In genomic region chr11:95704970-95705330, GRCm38 (mm10) we compare ENCODE assay signal across 28 mouse cellular contexts. TPM values are rescaled to one million over a fixed set of nuclear protein-coding genes. Genes with fewer than 3 reads are reported as not detected.
DNase-seq lines count a peak whose midpoint lies in the region; ATAC-seq and TF ChIP-seq lines count a peak whose summit lies in the region.
"Had no signal": no experiment of that assay in that cellular context is flagged by ENCODE, and none has a peak within 500 bp of the region (broad histone marks: within the 10 kb centered on the region; RNA-seq: fewer than 3 reads in every experiment).

No protein-coding gene starts in this region.

- 0 out of 2 replicates have a peak, but pooled peaks cover 4% of the 10 kb centered on the region for H3K4me1 ChIP-seq in kidney, embryonic 15.5 days
- no peaks in the 10 kb centered on the region; the same call in 1 of the 2 replicates for H3K4me1 ChIP-seq in liver, adult 2 months (ENCODE audit: control insufficient read depth, insufficient read depth, low read length)
- peaks cover 10 to 17% of the 10 kb centered on the region in 2 experiments for H3K4me1 ChIP-seq in ES-E14 (ENCODE audit: control insufficient read depth in 2 of 2, insufficient read depth in 2 of 2, low read length in 2 of 2, poor library complexity in 1 of 2)
- H3K4me1 ChIP-seq: forebrain, embryonic 15.5 days; hindbrain, embryonic 13.5 days; midbrain, embryonic 13.5 days had no signal

- no peak for DNase-seq in kidney, postnatal 10 days
- DNase-seq in liver, adult 2 months (ENCODE audit: extremely low read depth, low read depth, low spot score), result no peak
- DNase-seq in liver (no peak), ES-E14 (ENCODE audit: low read depth, low spot score) (no peak)
- no peak for DNase-seq in T-cell, adult 2 months (ENCODE audit: low spot score)
- no peak for DNase-seq in heart, adult 9 months (ENCODE audit: low spot score in 2 of 2)
- DNase-seq: adrenal gland, postnatal 10 days; cerebellum, adult 11-12 months; cerebellum, adult 9-11 months; embryo, embryonic 11 days; heart, postnatal 4 days; kidney, adult 8-10 months; kidney, postnatal 36 days; liver, embryonic 13.5 days; lung, adult 18-20 months; lung, postnatal 4 days; thymus, adult 18-20 months; thymus, postnatal 25 days had no signal

- no peak for TF ChIP-seq POLR2A in liver, adult 2 months (IDR thresholded peaks at IDR 0.05; ENCODE audit: extremely low read depth, insufficient read depth, low read length)

- no peaks in the 10 kb centered on the region for H3K9me3 ChIP-seq in kidney, embryonic 15.5 days (replicated peaks)
- no peaks in the 10 kb centered on the region for H3K9me3 ChIP-seq in ES-E14 (ENCODE audit: control insufficient read depth, insufficient read depth, low read depth, low read length)
- H3K9me3 ChIP-seq: embryonic facial prominence, embryonic 12.5 days; forebrain, embryonic 15.5 days; hindbrain, embryonic 13.5 days; limb, embryonic 13.5 days; liver, embryonic 13.5 days; midbrain, embryonic 13.5 days had no signal

- no peak overlapping the region for H3K9ac ChIP-seq in kidney, embryonic 15.5 days
- no peak overlapping the region for H3K9ac ChIP-seq in liver, adult 2 months (ENCODE audit: low read depth, low read length)
- no peak overlapping the region for H3K9ac ChIP-seq in ES-E14 (ENCODE audit: insufficient read depth, low read depth, low read length, poor library complexity, severe bottlenecking)
- H3K9ac ChIP-seq: embryonic facial prominence, embryonic 12.5 days; forebrain, embryonic 15.5 days; hindbrain, embryonic 13.5 days; limb, embryonic 13.5 days; liver, embryonic 13.5 days; midbrain, embryonic 13.5 days had no signal

- in situ Hi-C loops in ES-E14 (cut with MboI; ENCODE audit: low sequenced_read_pairs in 2 of 2, unreplicated experiment in 2 of 2), result no loop called here

- WGBS in kidney, embryonic 15.5 days, result 75% methylated on average over 4 of the region's 4 CpGs
- WGBS in liver, adult 2 months, result 77% methylated on average over 4 of the region's 4 CpGs

- ATAC-seq in kidney, embryonic 15.5 days (replicated peaks; ENCODE audit: low FRiP score), result no peak
- ATAC-seq: forebrain, embryonic 15.5 days; intestine, embryonic 16.5 days; lung, postnatal 0 days; midbrain, embryonic 13.5 days had no signal

- no peaks in the 10 kb centered on the region for H3K36me3 ChIP-seq in kidney, embryonic 15.5 days
- no peaks in the 10 kb centered on the region for H3K36me3 ChIP-seq in liver, adult 2 months (ENCODE audit: control insufficient read depth, insufficient read depth, low read length)
- no peaks in the 10 kb centered on the region for H3K36me3 ChIP-seq in ES-E14 (ENCODE audit: control insufficient read depth, insufficient read depth, low read length, poor library complexity, severe bottlenecking)
- H3K36me3 ChIP-seq: embryonic facial prominence, embryonic 12.5 days; forebrain, embryonic 15.5 days; hindbrain, embryonic 13.5 days; limb, embryonic 13.5 days; liver, embryonic 13.5 days; midbrain, embryonic 13.5 days had no signal

- H3K27ac ChIP-seq in kidney, embryonic 15.5 days, result peak overlapping the region; percentile 51; the same call in 1 of the 2 replicates
- H3K27ac ChIP-seq in liver, adult 2 months (replicated peaks; ENCODE audit: insufficient read depth, low read depth, low read length), result 0 out of 2 replicates have a peak overlapping the region, but pooled peaks have one; percentile 32
- peak overlapping the region; percentile 76; the same call in 1 of the 2 replicates for H3K27ac ChIP-seq in ES-E14 (ENCODE audit: insufficient read depth, low read depth, low read length, poor library complexity, severe bottlenecking)
- H3K27ac ChIP-seq: embryonic facial prominence, embryonic 12.5 days; forebrain, embryonic 15.5 days; hindbrain, embryonic 13.5 days; left cerebral cortex, adult 2 months; limb, embryonic 13.5 days; midbrain, embryonic 13.5 days had no signal

- TF ChIP-seq CTCF in liver, adult 2 months (IDR thresholded peaks at IDR 0.05; ENCODE audit: low read depth, low read length), result no peak

- H3K4me3 ChIP-seq in kidney, embryonic 15.5 days (replicated peaks), result no peak overlapping the region
- H3K4me3 ChIP-seq in liver, adult 2 months (ENCODE audit: insufficient read depth, low read depth, low read length), result no peak overlapping the region
- no peak overlapping the region for H3K4me3 ChIP-seq in ES-E14 (ENCODE audit: insufficient read depth in 1 of 2, low read depth in 1 of 2, low read length in 2 of 2, poor library complexity in 1 of 2, severe bottlenecking in 1 of 2)
- H3K4me3 ChIP-seq: embryonic facial prominence, embryonic 12.5 days; forebrain, embryonic 15.5 days; hindbrain, embryonic 13.5 days; left cerebral cortex, adult 2 months; limb, embryonic 13.5 days; liver, embryonic 13.5 days; megakaryocyte, embryonic 14.5 days; midbrain, embryonic 13.5 days had no signal

- no peak overlapping the region for H3K4me2 ChIP-seq in kidney, embryonic 15.5 days
- H3K4me2 ChIP-seq: embryonic facial prominence, embryonic 12.5 days; forebrain, embryonic 15.5 days; hindbrain, embryonic 13.5 days; limb, embryonic 13.5 days; liver, embryonic 13.5 days; midbrain, embryonic 13.5 days had no signal

- H3K27me3 ChIP-seq in kidney, embryonic 15.5 days, result no peaks in the 10 kb centered on the region
- H3K27me3 ChIP-seq in liver, adult 2 months (ENCODE audit: control insufficient read depth, insufficient read depth, low read length), result no peaks in the 10 kb centered on the region
- H3K27me3 ChIP-seq: embryonic facial prominence, embryonic 12.5 days; forebrain, embryonic 15.5 days; hindbrain, embryonic 13.5 days; limb, embryonic 13.5 days; liver, embryonic 13.5 days; midbrain, embryonic 13.5 days had no signal

- no peaks in the 10 kb centered on the region for H3K79me2 ChIP-seq in liver, adult 2 months (ENCODE audit: control insufficient read depth, insufficient read depth, low read length)

TF ChIP-seq in ES-E14, 5 proteins besides CTCF, POLR2A, EP300 and RAD21:
- TF ChIP-seq HCFC1 (IDR thresholded peaks at IDR 0.05; ENCODE audit: borderline replicate concordance, insufficient read depth, low read length) (no peak), MAFK (IDR thresholded peaks at IDR 0.05; ENCODE audit: insufficient read depth, low read depth, low read length) (no peak), ZNF384 (IDR thresholded peaks at IDR 0.05; ENCODE audit: low read depth, low read length) (no peak)

RNA-seq across cellular contexts. Expression of gene Zfp652, which starts 7.5 kb away (rescaled TPM):
- 22.3 and 23.1 TPM in 2 replicates for polyA plus RNA-seq in kidney, embryonic 15.5 days (2015; fragmentation: Nextera tagmentation; extraction: Ambion mirVana)
- 9.1 and 12.7 TPM in 2 replicates for total RNA-seq in liver, adult 2 months (2014; rRNA removed)
- polyA plus RNA-seq in liver, adult 2 months (2012; rRNA removed), result 10.5 and 11.1 TPM in 2 replicates
- 26.9 and 47.0 TPM in 2 replicates for total RNA-seq in ES-E14 (2012; rRNA removed)

RNA-seq across cellular contexts. Expression of gene B130006D01Rik, which starts 18.4 kb away (rescaled TPM):
- polyA plus RNA-seq in kidney, embryonic 15.5 days (2015; fragmentation: Nextera tagmentation; extraction: Ambion mirVana), result 1.3 and 1.6 TPM in 2 replicates
- 1.0 and 1.9 TPM in 2 replicates for total RNA-seq in liver, adult 2 months (2014; rRNA removed)
- 0.02 and 0.10 TPM in 2 replicates for polyA plus RNA-seq in liver, adult 2 months (2012; rRNA removed)
- 1.5 and 3.0 TPM in 2 replicates for total RNA-seq in ES-E14 (2012; rRNA removed)

RNA-seq across cellular contexts. Expression of gene Phb, which starts 38.2 kb away (rescaled TPM):
- polyA plus RNA-seq in kidney, embryonic 15.5 days (2015; fragmentation: Nextera tagmentation; extraction: Ambion mirVana), result 270 and 290 TPM in 2 replicates
- total RNA-seq in liver, adult 2 months (2014; rRNA removed), result 137 and 153 TPM in 2 replicates
- 171 and 189 TPM in 2 replicates for polyA plus RNA-seq in liver, adult 2 months (2012; rRNA removed)
- total RNA-seq in ES-E14 (2012; rRNA removed), result 693 and 831 TPM in 2 replicates
